Mouse (Mus musculus): ENCODE data around the gene Hspa1l.
A peak's percentile ranks its signal among the peaks of the same experiment; 100 is the strongest.

Gene Hspa1l

DNA sequence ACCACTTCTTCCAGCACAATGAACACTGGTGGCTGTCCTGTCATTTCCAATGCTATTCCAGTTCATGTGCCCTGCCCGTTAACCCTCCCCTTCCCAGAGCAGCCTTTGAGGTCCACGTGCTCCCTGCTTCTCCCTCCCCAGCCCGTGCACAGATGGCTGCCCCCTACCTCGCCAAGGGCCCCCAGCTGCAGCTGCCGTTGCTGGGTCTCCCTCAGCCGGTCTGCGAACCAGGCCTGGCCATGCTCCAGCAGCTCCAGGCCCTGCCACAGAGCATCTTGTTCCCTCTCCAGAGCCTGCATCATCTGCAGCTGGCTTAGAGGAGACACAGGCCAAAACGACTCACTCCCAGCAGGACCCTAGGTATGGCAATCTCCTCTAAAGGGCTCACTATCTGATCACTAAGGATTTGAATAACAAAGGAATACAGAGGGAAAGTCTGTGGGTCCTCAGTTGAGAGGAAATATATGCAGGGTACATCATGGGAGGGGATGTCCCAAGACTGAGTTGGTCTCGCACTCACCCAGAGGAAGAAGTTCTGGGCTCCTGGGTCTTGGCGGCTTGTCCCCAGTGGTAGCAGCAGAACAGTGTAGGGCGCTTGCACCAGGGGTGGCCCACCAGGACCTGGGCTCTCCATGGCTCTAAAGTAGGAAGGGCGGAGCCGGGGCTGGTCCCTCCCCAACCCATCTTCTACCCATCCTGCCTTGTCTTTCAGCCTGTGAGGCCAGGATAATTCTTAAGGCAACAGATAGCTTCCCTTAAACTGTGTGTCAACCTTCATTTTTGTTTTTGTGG lies 55.0 kb downstream of the Hspa1l start, which contains the start of gene Sapcd1:
Gene Sapcd1, minus strand, starts transcription at position 740 of the 792 bp plus-strand sequence.
- peak; percentile 34 for DNase-seq (ENCODE audit: low spot score)

DNA sequence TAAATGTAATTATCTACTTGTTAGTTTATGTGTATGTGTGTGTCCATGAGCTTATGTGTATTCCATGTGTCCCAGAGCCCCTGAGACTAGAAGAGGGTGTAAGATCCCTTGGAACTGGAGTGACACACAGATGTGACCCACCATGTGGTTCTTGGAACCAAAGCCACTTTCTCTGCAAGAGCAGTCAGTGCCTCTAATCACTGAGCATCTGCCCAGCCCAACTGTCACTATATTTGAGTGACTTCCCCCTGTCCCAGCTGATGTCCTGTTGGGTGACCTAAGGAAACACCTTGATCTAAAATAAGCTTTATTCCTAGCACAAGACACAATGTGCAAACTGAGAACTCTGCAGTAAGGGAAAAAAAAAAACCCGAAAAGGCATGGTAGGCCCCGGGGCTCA lies 55.8 kb downstream of the Hspa1l start:
- DNase-seq (ENCODE audit: low spot score) = no peak
